Mouse (Mus musculus) hindbrain, embryonic 12.5 days (tissue): ENCODE measurements around the gene Smgc. TPM values are rescaled to one million over a fixed set of nuclear protein-coding genes. Genes with fewer than 3 reads are reported as not detected.
"Not testable (repeated sequence)": the region's sequence is repeated elsewhere in the genome, so short reads cannot be mapped to it uniquely, and the experiment has no call there.

Experiments
- ATAC-seq: fragments of 200-750 bp; cut with Nextera tagmentation; 2 replicates; pipeline ENCODE4 v1.8.0; 2017; ENCODE audit warnings: moderate TSS enrichment; ENCODE audit not compliant: low FRiP score
- H3K27ac ChIP-seq: fragments of 300-500 bp; sonication (generic); 2 replicates; pipeline ENCODE4 v1.5.1; 2016; ENCODE audit warnings: mild to moderate bottlenecking
- H3K27me3 ChIP-seq: fragments of 300-500 bp; sonication (generic); 2 replicates; pipeline ENCODE4 v1.6.1; 2016; ENCODE audit warnings: mild to moderate bottlenecking
- H3K36me3 ChIP-seq: fragments of 300-500 bp; sonication (generic); 2 replicates; pipeline ENCODE4 v1.6.1; 2016; ENCODE audit warnings: mild to moderate bottlenecking
- H3K4me1 ChIP-seq: fragments of 300-500 bp; sonication (generic); 2 replicates; pipeline ENCODE4 v1.6.1; 2016
- H3K4me2 ChIP-seq: fragments of 300-500 bp; sonication (generic); replicated peaks from 2 replicates; pipeline ENCODE4 v1.6.1; 2016; ENCODE audit warnings: mild to moderate bottlenecking
- H3K4me3 ChIP-seq: fragments of 300-500 bp; sonication (generic); 2 replicates; pipeline ENCODE4 v1.5.1; 2016; ENCODE audit warnings: mild to moderate bottlenecking
- H3K9ac ChIP-seq: fragments of 300-500 bp; sonication (generic); 2 replicates; pipeline ENCODE4 v1.6.1; 2016; ENCODE audit warnings: mild to moderate bottlenecking, moderate library complexity
- H3K9me3 ChIP-seq: fragments of 300-500 bp; sonication (generic); replicated peaks from 2 replicates; pipeline ENCODE4 v1.6.1; 2016; ENCODE audit warnings: mild to moderate bottlenecking
- WGBS: fragments of 180-500 bp; shearing (Covaris S2); methylation state at CpG from one replicate; pipeline ENCODE4 v1.1.7; 2016; 5-methylcytosine and 5-hydroxymethylcytosine counted together
- polyA plus RNA-seq: library from polyadenylated mRNA; unstranded; fragments of >200 nt; fragmentation: Nextera tagmentation; extraction: Ambion mirVana; gene quantifications from 2 replicates; pipeline ENCODE4 v1.2.1, GENCODE M21; 2016

Smgc gene
- 0.12 and 0.25 TPM in 2 replicates for polyA plus RNA-seq

DNA sequence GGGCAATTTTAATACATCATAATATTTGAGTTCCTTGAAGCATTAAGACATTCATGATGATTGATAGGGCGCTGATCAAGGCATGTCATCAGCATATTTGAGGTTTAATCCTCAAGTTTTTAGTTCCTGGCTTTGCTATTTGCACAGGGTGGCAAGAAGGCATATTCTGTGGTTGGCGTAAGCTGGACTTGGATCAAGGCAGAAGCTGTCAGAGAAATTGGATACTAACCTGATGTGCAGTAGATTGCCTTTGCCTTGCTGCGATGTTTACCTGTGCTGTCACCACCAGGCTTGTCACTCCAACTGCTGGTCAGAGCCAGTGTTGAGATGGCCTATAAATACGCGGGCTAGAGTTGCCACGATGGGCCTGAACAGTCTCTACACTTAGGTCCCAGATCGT, at the start of gene Smgc:
Gene Smgc, plus strand, starts transcription at position 301 of the 400 bp plus-strand sequence.
- Histone ChIP-seq H3K4me2 (no peak within 1 kb of the TSS), H3K27me3 (no peaks in the 10 kb centered on the region), H3K27ac (no peak within 1 kb of the TSS), H3K36me3 (no peaks in the 10 kb centered on the region), H3K9me3 (no peaks in the 10 kb centered on the region), H3K4me1 (no peaks in the 10 kb centered on the region), H3K4me3 (no peak within 1 kb of the TSS), H3K9ac (no peak within 1 kb of the TSS)
- ATAC-seq = no peak
- WGBS = 89% methylated on average over 7 of the region's 7 CpGs

DNA sequence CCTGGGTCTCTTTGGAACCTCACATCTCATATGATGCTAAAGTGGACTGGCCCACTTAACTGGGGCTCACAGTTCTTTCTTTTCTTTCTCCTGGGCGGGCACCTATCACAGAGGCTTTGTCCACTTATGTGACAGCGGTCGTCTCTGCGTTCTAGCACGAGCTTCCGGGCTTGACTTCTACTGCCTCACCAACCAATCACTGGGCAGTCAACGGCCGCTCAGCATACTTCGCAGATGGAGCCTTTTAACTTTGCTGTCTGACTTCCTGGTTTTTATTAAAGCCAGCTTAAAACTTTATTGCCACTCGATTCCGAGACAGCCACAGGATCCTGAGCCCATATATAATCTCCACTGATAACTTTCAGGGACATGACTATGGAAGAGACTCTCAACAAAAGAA, 49.7 kb upstream of the Smgc start:
- no peak overlapping the region for H3K27ac ChIP-seq
- no peaks in the 10 kb centered on the region for H3K36me3 ChIP-seq
- no peak overlapping the region for H3K4me2 ChIP-seq
- no peaks in the 10 kb centered on the region for H3K9me3 ChIP-seq
- no peaks in the 10 kb centered on the region for H3K27me3 ChIP-seq
- no peak overlapping the region for H3K9ac ChIP-seq
- 86% methylated on average over 11 of the region's 11 CpGs for WGBS
- H3K4me1 ChIP-seq = no peaks in the 10 kb centered on the region
- no peak for ATAC-seq
- H3K4me3 ChIP-seq = no peak overlapping the region

DNA sequence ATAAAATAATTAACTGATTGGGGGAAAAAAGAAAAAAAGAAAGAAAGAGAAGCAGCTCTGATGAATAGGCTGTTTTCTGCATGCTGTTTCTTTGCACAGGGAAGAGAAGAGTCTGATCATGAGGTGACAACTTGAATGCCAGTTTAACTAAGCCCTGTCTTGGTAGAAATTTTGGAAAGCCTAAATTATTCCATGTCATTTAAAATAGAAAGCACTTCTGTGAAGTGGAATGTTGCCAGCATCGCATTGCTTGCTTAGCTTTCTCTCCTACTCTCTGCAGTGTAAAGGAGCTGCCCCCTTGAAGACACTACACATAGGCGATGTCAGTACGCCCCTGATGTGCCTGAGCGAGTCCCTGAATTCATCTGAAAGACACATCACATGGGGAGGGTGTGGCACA, 31.6 kb upstream of the Smgc start:
- WGBS = 82% methylated on average over 4 of the region's 4 CpGs
- no peak overlapping the region for H3K9ac ChIP-seq

DNA sequence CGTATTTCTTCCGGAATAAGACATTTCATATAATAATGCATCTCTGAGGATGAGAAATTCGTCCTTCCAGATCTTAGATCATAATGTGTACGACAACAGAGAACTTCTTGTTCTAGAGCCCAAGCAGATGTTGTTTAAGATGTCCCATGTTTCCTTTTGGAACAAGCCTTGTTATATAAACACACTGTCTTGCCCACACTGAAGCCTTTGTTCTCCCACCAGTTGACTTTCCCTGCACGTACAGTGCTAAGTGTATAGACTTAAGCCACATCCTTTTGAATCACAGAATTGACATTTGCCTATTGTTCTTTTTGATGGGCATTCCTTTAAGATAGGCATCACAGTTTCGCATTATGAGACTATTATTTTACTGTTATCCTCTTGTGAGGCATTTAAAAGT, 2.7 kb upstream of the Smgc start:
- Histone ChIP-seq H3K27ac (no peak overlapping the region), H3K4me2 (no peak overlapping the region), H3K36me3 (no peaks in the 10 kb centered on the region), H3K4me3 (no peak overlapping the region), H3K9me3 (no peaks in the 10 kb centered on the region), H3K27me3 (no peaks in the 10 kb centered on the region), H3K4me1 (no peaks in the 10 kb centered on the region), H3K9ac (no peak overlapping the region)
- WGBS = 76% methylated on average over 6 of the region's 6 CpGs
- no peak for ATAC-seq

More for the DNA sequence above, 31.6 kb upstream of the Smgc start:
- no peaks in the 10 kb centered on the region for H3K4me1 ChIP-seq
- ATAC-seq = no peak
- H3K27ac ChIP-seq = no peak overlapping the region
- H3K4me2 ChIP-seq = no peak overlapping the region
- no peak overlapping the region for H3K4me3 ChIP-seq
- H3K27me3 ChIP-seq = no peaks in the 10 kb centered on the region
- no peaks in the 10 kb centered on the region for H3K36me3 ChIP-seq
- no peaks in the 10 kb centered on the region for H3K9me3 ChIP-seq

DNA sequence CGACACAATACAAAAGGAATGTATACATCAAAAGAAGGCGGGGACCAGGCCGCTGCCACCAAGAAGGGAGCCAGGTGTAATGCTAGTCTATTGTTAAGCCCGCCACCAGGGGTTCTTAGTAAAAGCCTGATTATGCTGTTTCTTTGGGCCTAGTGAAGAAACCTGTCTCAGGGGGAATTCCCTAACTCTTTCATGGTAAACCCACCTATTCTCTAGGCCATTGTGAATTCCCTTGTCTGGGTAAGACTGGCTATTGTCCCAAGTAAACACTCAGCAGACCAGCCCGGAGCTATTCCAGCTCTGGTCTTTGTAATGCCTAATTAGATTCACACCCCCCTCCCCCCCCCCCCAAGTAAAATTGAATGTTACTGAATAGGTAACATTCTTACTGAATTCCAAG, 26.1 kb downstream of the Smgc start:
- WGBS = 17% methylated on average over 5 of the region's 5 CpGs
- ATAC-seq = not testable (repeated sequence)

DNA sequence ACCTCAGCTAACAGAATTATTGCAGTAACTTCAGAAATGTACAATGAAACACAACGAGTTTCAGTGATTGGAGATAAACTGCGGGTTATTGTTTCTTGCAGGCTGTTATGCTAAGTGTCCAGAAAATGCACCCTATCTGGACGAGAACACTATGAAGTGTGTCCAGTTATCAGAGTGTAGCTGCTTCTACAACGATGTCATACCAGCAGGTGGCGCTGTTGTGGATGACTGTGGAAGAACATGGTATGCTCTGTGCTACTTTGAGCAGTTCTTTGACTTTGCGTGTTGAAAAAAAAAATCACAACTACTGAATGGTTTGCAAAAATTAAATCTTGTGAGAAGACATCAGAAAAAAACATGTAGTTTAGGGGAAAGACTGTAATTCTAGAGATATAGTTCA, 62.2 kb downstream of the Smgc start:
- WGBS = 69% methylated on average over 6 of the region's 6 CpGs
- H3K4me1 ChIP-seq = no peaks in the 10 kb centered on the region
- H3K27me3 ChIP-seq = no peaks in the 10 kb centered on the region
- ATAC-seq = no peak
- no peak overlapping the region for H3K4me3 ChIP-seq
- H3K27ac ChIP-seq = no peak overlapping the region
- H3K9me3 ChIP-seq = no peaks in the 10 kb centered on the region; the same call in 1 of the 2 replicates
- H3K36me3 ChIP-seq = no peaks in the 10 kb centered on the region
- no peak overlapping the region for H3K9ac ChIP-seq
- H3K4me2 ChIP-seq = no peak overlapping the region

More for the DNA sequence above, 26.1 kb downstream of the Smgc start:
- H3K9ac ChIP-seq, H3K27me3 ChIP-seq, H3K4me2 ChIP-seq, H3K9me3 ChIP-seq, H3K27ac ChIP-seq, H3K4me1 ChIP-seq, H3K36me3 ChIP-seq, H3K4me3 ChIP-seq: not testable (repeated sequence)

DNA sequence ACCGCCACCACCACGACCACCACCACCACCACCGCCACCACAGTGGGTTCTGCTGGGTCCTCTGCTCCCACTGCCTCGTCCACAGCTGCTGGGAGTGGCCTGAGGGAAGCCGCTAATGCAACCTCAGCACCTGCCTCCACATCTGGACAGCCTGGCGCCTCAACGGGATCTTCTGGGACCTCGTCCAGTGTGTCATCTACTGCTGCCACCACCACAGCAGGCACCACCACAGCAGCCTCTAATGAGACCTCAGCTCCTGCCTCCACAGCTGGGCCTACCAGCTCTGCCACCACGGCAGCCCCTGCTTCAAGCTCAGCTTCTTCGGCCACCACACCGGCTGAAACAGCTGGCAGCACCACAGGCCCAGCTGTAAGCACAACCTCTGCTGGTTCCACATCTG, 69.0 kb downstream of the Smgc start:
- H3K27me3 ChIP-seq, H3K4me3 ChIP-seq, H3K9me3 ChIP-seq, H3K9ac ChIP-seq, H3K27ac ChIP-seq, H3K36me3 ChIP-seq, H3K4me2 ChIP-seq, H3K4me1 ChIP-seq, ATAC-seq: not testable (repeated sequence)
- 100% methylated on average over 2 of the region's 11 CpGs for WGBS

Other genes with a start within 250 kb of the Smgc start
- gene Lrrk2, start 165.1 kb upstream of the Smgc start, polyA plus RNA-seq = 3.8 and 4.9 TPM in 2 replicates
- gene Cntn1, start 212.9 kb downstream of the Smgc start, polyA plus RNA-seq = 9.6 and 9.8 TPM in 2 replicates